Mouse (Mus musculus) midbrain, embryonic 14.5 days (tissue): ENCODE results near the gene Sh3bp5l. TPM values are rescaled to one million over a fixed set of nuclear protein-coding genes. Genes with fewer than 3 reads are reported as not detected.

Experiments
- ATAC-seq: fragments of 200-750 bp; cut with Nextera tagmentation; 2 replicates; pipeline ENCODE4 v1.8.0; 2017; ENCODE audit warnings: moderate number of reproducible peaks, moderate library complexity; ENCODE audit not compliant: low FRiP score, low TSS enrichment
- DNase-seq: peaks from one replicate; pipeline ENCODE4 v3.0.0-alpha.2; 2015
- H3K27ac ChIP-seq: fragments of 300-500 bp; sonication (generic); replicated peaks from 2 replicates; pipeline ENCODE4 v1.5.1; 2014; ENCODE audit warnings: mild to moderate bottlenecking, low read depth, low read length, moderate library complexity
- H3K27me3 ChIP-seq: fragments of 300-500 bp; sonication (generic); 2 replicates; pipeline ENCODE4 v1.6.1; 2014; ENCODE audit warnings: low read length, control low read depth, mixed read lengths; ENCODE audit not compliant: control insufficient read depth, insufficient read depth
- H3K36me3 ChIP-seq: fragments of 300-500 bp; sonication (generic); 2 replicates; pipeline ENCODE4 v1.6.1; 2014; ENCODE audit warnings: low read length, control low read depth; ENCODE audit not compliant: control insufficient read depth, insufficient read depth
- H3K4me1 ChIP-seq: fragments of 300-500 bp; sonication (generic); 2 replicates; pipeline ENCODE4 v1.6.1; 2014; ENCODE audit warnings: mild to moderate bottlenecking, antibody characterized with exemption, low read length, control low read depth; ENCODE audit not compliant: control insufficient read depth, insufficient read depth
- H3K4me2 ChIP-seq: fragments of 300-500 bp; sonication (generic); 2 replicates; pipeline ENCODE4 v1.6.1; 2014; ENCODE audit warnings: mild to moderate bottlenecking, low read length, moderate library complexity
- H3K4me3 ChIP-seq: fragments of 300-500 bp; sonication (generic); replicated peaks from 2 replicates; pipeline ENCODE4 v1.5.1; 2014; ENCODE audit warnings: low read depth, low read length
- H3K9ac ChIP-seq: fragments of 300-500 bp; sonication (generic); replicated peaks from 2 replicates; pipeline ENCODE4 v1.6.1; 2014; ENCODE audit warnings: mild to moderate bottlenecking, low read length, moderate library complexity
- H3K9me3 ChIP-seq: fragments of 300-500 bp; sonication (generic); 2 replicates; pipeline ENCODE4 v1.6.1; 2016; ENCODE audit warnings: low read length, control low read depth, mixed read lengths; ENCODE audit not compliant: control insufficient read depth
- whole genome bisulfite sequencing: fragments of 180-500 bp; shearing (Covaris S2); extraction: QIAGEN DNeasy Blood & Tissue Kit; methylation state at CpG from one replicate; pipeline ENCODE4 v1.1.7; 2014; 5-methylcytosine and 5-hydroxymethylcytosine counted together
- polyA plus RNA-seq: library from polyadenylated mRNA; unstranded; fragments of >200 nt; fragmentation: Nextera tagmentation; extraction: Ambion mirVana; gene quantifications from 2 replicates; pipeline ENCODE4 v1.2.1, GENCODE M21; 2014

Sh3bp5l gene
- 39.6 and 40.7 TPM in 2 replicates for polyA plus RNA-seq

DNA sequence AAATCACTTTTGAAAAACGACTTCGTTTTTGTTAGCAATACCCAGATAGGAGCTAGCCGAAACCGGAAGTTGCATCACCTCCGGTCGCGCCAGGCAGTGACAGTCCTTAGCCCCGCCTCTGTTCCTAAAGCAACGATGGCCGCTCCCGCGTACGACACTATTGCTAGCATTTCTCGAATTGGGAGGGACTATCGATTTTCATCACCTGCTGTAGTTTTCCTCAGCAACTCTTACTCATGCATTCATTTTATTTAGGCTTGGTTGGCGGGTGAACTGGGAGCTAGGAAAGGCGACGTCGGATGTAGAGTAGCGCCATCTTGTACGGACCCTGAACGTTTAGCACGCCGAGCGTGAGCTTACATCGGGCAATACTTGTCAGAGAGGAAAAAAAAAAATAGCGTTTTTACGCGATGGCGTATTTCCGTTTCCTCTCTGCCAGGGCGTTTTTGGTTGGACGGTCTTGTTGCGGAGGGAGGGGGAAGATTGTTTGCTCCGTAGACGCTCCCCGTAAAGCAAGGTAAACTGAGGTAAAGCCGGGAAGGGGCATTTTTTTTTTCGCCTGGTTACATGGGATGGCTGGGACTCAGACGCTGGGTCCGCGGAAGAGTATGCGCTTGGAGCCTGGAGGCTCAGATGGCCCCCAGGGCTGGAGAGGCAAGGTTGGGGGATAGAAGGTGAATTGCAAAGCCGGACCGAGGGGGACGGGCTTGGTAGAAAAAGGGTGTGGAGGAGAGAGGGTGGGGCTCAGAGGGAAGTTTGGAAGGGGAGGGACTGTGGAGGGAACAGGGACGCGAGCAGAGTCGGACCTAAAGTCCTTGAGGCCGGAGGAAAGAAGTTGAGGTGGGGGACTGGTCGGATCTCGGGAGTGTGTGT lies at the start of gene Sh3bp5l, which contains the start of gene Zfp672:
Sh3bp5l (plus strand) TSS at position 449 of the 873 bp plus-strand sequence.
Zfp672 (minus strand) TSS at position 64 of the 873 bp plus-strand sequence.
- Histone ChIP-seq H3K4me2 (peak within 1 kb of the TSS; percentile 95), H3K4me3 (peak within 1 kb of the TSS; percentile 91), H3K27me3 (no peaks in the 10 kb centered on the region), H3K27ac (peak within 1 kb of the TSS; percentile 83), H3K36me3 (peaks cover 28% of the 10 kb centered on the region), H3K9me3 (no peaks in the 10 kb centered on the region), H3K9ac (peak within 1 kb of the TSS; percentile 86), H3K4me1 (peaks cover 25% of the 10 kb centered on the region)
- DNase-seq (peak; percentile 96), ATAC-seq (peak; percentile 92)
- WGBS, result under 1% methylated on average over 52 of the region's 52 CpGs

DNA sequence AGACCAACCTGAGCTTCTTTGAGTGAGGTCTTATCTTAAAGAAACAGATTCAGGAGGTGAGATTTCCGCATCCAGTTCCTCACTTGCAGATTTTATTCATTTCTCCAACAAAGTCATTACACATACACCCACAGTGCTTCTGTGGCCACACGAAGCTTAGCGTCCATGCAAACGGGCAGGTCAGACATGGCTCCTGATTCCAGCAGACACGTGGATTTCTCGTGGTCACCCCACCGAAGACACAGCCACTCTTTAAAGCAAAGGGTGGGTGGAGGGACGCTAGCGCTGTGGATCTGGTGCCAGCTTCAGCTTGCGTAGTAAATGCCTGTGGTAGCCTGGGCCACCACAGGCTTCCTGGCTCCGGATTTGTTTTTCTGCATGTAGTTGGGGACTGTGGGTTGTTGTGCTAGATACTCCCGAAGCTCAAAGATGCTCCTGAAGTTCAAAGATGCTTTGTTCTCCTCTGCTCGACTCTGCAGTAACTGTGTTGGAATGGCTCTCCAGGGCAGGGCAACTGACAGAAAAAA lies 48.5 kb upstream of the Sh3bp5l start:
- Histone ChIP-seq H3K9ac (no peak overlapping the region), H3K4me2 (no peak overlapping the region), H3K27ac (no peak overlapping the region), H3K27me3 (no peaks in the 10 kb centered on the region), H3K9me3 (no peaks in the 10 kb centered on the region), H3K36me3 (no peaks in the 10 kb centered on the region), H3K4me1 (no peaks in the 10 kb centered on the region), H3K4me3 (no peak overlapping the region)
- DNase-seq (no peak), ATAC-seq (no peak)
- 90% methylated on average over 13 of the region's 13 CpGs for WGBS

DNA sequence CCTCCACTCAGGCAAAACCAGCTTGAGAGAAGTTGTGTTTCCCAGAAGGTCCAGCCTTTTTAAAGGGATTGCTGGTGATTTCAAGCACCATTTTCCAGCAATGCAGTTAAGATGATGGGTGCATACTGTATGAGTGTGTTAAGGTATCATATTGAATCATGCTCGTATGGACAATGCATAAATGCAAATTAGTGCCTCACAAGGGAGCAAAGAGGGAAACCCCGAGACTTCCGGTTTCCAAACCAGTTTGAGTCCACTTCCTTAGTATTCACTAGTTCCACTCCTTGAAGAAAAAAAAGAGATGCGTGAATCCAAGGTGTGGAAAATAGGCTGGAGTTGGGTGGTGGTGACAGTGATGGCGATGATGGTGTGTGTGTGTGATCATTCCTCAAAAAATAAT lies 48.0 kb upstream of the Sh3bp5l start:
- no peaks in the 10 kb centered on the region for H3K27me3 ChIP-seq
- no peaks in the 10 kb centered on the region for H3K4me1 ChIP-seq
- WGBS, result 88% methylated on average over 5 of the region's 5 CpGs
- H3K9ac ChIP-seq, result no peak overlapping the region
- H3K27ac ChIP-seq, result no peak overlapping the region
- H3K4me3 ChIP-seq, result no peak overlapping the region
- no peak for DNase-seq
- no peak overlapping the region for H3K4me2 ChIP-seq
- H3K9me3 ChIP-seq, result no peaks in the 10 kb centered on the region
- H3K36me3 ChIP-seq, result no peaks in the 10 kb centered on the region
- no peak for ATAC-seq

DNA sequence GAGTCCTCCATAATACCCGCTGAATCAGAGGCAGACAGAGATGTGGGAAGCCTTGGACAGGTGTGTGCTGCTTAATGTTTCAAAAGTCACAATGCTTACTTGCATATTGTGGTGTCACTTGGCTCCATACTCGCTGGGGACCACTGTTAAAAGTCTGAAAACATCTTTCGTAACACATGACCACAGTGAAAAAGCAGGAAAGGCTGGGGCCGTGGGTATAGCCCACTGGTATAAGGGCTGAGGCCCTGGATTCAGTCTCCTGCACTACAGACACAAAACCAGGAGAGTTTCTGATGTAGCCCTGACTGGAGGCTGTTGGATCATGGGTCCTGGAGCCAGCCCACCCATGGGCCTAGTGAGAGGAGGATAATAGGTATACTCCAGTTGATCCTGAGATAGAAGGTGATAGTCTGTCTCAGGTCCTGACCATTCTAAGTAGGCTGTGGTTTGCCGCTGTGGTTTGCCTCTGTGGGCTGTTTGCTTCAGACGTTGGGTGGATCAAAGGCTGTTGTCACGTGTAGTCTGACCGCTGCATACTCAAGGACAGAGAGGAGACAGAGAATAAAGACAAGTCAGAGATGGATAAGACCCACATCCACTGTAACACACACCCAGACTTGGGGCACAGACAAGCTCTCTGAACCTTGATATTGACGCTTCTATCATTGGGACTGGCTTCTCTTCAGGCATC lies 40.4 kb upstream of the Sh3bp5l start:
- Histone ChIP-seq H3K27me3 (no peaks in the 10 kb centered on the region), H3K4me3 (no peak overlapping the region), H3K9ac (no peak overlapping the region), H3K4me1 (no peaks in the 10 kb centered on the region), H3K36me3 (no peaks in the 10 kb centered on the region), H3K27ac (no peak overlapping the region), H3K4me2 (no peak overlapping the region), H3K9me3 (no peaks in the 10 kb centered on the region)
- no peak for DNase-seq
- ATAC-seq, result no peak
- 76% methylated on average over 9 of the region's 9 CpGs for WGBS

DNA sequence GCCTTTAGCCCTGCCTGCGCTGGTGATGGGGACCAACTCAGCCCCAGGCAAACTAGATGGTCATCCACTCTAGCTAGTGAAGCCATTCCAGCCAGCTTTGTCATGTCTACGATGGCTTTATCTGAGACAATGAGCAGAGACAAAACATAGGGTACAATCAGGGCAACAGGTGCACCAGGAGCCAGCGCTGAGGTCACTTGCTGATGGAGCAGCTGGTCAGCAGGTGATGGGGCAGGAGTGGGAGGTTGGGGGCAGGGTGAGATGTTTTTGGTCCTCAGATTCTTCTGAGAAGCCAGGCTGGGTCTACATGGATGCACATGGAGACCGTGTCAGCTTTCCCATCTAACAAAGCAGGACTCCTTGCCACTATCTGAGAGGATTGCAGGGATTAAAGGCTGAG lies 39.7 kb upstream of the Sh3bp5l start:
- 87% methylated on average over 4 of the region's 4 CpGs for WGBS
- Histone ChIP-seq H3K9me3 (no peaks in the 10 kb centered on the region), H3K4me1 (no peaks in the 10 kb centered on the region), H3K9ac (no peak overlapping the region), H3K27ac (no peak overlapping the region), H3K4me2 (no peak overlapping the region), H3K36me3 (no peaks in the 10 kb centered on the region), H3K4me3 (no peak overlapping the region), H3K27me3 (no peaks in the 10 kb centered on the region)
- DNase-seq (no peak), ATAC-seq (no peak)

DNA sequence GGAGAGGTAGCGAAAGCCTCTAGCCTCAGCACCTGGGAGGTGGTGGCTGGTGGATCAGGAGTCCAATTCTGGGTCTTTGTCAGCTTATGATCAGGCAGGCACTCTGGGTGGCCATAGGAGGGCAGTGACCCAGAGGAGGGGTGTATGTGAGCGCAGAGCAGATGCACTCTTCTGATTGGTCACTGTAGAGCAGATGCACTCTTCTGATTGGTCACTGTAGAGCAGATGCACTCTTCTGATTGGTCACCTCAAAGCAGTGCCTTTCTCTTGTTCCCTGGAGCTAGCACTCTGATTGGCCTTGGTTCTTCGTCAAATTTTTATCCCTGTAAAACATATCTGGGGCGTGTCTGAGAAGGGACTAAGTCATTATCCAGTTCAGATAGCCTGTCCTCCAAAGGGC lies 37.7 kb upstream of the Sh3bp5l start:
- WGBS, result 62% methylated on average over 4 of the region's 4 CpGs
- Histone ChIP-seq H3K4me2 (no peak overlapping the region), H3K27ac (no peak overlapping the region), H3K4me3 (no peak overlapping the region), H3K4me1 (no peaks in the 10 kb centered on the region), H3K27me3 (no peaks in the 10 kb centered on the region), H3K9ac (no peak overlapping the region), H3K9me3 (no peaks in the 10 kb centered on the region), H3K36me3 (no peaks in the 10 kb centered on the region)
- ATAC-seq (no peak), DNase-seq (no peak)

DNA sequence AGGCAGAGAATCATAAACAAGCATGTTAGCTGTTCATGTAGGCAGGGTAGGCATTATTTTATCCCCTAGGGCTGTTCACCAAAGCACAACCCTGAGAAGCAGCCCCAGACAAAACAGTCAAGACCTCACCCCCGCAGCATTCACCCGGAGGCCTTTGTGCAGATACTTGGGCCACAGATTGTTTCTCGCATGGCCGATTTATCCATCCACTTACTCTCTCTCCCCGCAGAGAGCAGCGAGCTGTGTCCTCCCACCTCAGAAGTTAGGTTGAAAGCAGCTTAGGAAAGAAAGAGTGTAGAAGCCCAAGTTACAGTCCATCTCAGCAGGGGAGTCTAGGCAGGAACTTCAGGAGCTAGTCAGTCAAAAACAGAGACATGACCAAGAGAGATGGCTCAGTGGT lies 33.1 kb upstream of the Sh3bp5l start:
- H3K4me3 ChIP-seq, result no peak overlapping the region
- H3K27me3 ChIP-seq, result no peaks in the 10 kb centered on the region
- no peak for ATAC-seq
- no peaks in the 10 kb centered on the region for H3K36me3 ChIP-seq
- 12% methylated on average over 6 of the region's 6 CpGs for WGBS
- no peaks in the 10 kb centered on the region for H3K9me3 ChIP-seq
- no peak overlapping the region for H3K27ac ChIP-seq
- DNase-seq, result no peak
- no peaks in the 10 kb centered on the region for H3K4me1 ChIP-seq
- no peak overlapping the region for H3K4me2 ChIP-seq
- no peak overlapping the region for H3K9ac ChIP-seq

DNA sequence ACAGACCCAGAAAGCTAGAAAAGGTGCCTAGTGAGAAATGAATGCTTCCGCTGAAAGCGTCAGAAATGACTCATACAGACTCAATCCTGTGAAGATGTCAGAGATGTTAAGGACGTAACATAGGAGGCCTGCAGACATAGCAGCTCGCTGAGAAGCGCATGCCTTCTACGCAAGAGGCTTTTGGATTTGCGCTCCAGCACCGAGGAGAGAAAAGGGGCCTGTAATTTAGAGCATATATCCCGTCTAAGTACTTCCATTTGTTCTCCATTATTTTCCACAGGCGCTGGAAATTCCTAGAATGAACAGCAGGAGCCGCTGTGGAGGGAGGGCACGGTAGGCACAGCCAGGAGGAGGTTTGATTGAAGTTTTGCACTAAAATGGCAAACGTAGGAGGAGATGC lies 29.5 kb upstream of the Sh3bp5l start:
- WGBS, result 13% methylated on average over 13 of the region's 13 CpGs
- peak; percentile 86 for DNase-seq

More for the DNA sequence above, 29.5 kb upstream of the Sh3bp5l start:
- Histone ChIP-seq H3K4me1 (peaks cover 5% of the 10 kb centered on the region; the same call in 1 of the 2 replicates), H3K9ac (peak overlapping the region; percentile 44), H3K9me3 (no peaks in the 10 kb centered on the region), H3K27ac (peak overlapping the region; percentile 83), H3K36me3 (no peaks in the 10 kb centered on the region), H3K4me2 (peak overlapping the region; percentile 66), H3K4me3 (peak overlapping the region; percentile 62), H3K27me3 (no peaks in the 10 kb centered on the region)
- no peak for ATAC-seq
